ENCODE assay signal across 8 mouse cellular contexts in the genomic region with DNA sequence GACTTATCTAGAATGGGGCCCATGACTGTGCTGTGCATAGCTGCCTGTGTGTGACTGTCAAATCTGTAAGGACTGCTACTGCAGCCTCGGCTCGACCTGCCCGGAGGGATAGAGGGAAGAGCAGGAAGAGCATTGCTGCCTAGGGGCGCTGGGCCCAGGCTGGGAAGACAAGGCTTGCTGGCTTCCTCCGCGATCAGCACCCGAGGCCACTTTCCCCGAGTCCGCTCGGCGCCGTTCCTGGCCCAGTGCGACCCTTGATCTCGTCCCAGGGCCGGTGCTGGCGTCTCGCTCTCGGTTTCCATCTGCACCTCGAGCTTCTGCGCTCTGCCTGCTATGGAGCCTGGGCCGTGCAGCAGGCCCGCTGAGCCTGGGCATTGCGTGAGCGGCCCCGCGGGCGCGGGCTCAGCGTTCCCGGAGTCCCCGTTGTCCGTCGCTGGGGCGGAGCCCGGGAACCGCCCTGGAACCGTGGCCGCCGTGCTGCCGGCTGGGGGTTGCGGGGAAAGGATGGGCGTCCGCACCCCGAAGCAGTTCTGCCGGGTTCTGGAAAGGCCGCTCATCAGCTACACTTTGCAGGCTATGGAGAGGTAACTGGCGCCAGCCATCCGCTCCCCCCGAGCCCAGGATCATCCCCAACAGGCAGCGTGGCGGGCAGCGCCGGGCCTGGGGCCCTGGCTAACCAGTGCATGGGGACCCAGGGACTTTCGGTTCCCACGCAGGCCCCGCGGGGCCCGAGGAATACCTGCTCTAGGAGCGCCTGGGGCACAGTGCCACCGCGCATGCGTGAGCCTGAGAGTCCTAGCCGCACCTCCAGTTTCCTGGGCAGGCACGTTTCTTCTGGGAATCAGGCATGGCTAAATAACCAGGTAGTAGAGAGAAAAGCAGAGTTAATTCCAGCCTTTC. TPM values are rescaled to one million over a fixed set of nuclear protein-coding genes. Genes with fewer than 3 reads are reported as not detected.
A peak's percentile ranks its signal among the peaks of the same experiment; 100 is the strongest.
DNase-seq lines count a peak whose midpoint lies in the region; ATAC-seq and TF ChIP-seq lines count a peak whose summit lies in the region.

A gene (plus strand): TSS at position 10 of the 900 bp plus-strand sequence.
A gene (minus strand): TSS at position 741 of the 900 bp plus-strand sequence.

- peak within 1 kb of the TSS; percentile 88 for H3K4me2 ChIP-seq in forebrain, postnatal 0 days (ENCODE audit: low read depth)
- H3K4me2 ChIP-seq in neural tube, embryonic 15.5 days, result peak within 1 kb of the TSS; percentile 85

- H3K79me2 ChIP-seq in MEL (ENCODE audit: control insufficient read depth, insufficient read depth, low read length, poor library complexity), result peaks cover 5% of the 10 kb centered on the region; the same call in 1 of the 2 replicates

- no peak for TF ChIP-seq RAD21 in MEL (IDR thresholded peaks at IDR 0.05; ENCODE audit: low read depth, low read length)

- H3K27ac ChIP-seq in MEL (ENCODE audit: control insufficient read depth, low read depth, low read length), result peak within 1 kb of the TSS; percentile 66
- H3K27ac ChIP-seq in forebrain, postnatal 0 days (ENCODE audit: low read depth, low read length), result peak within 1 kb of the TSS; percentile 97
- H3K27ac ChIP-seq in layer of hippocampus, adult 2 months, result peak within 1 kb of the TSS; percentile 99
- H3K27ac ChIP-seq in neural tube, embryonic 15.5 days (replicated peaks), result peak within 1 kb of the TSS; percentile 95

- peak; percentile 88 for DNase-seq in MEL (ENCODE audit: low read depth, low spot score)
- DNase-seq in cerebellum, adult 11-12 months, result peak; percentile 93
- DNase-seq in forebrain, postnatal 0 days, result peak; percentile 92
- DNase-seq in heart, postnatal 4 days, result peak; percentile 88
- DNase-seq in layer of hippocampus, adult 2 months (ENCODE audit: low spot score in 2 of 2), result peak; percentile 73 to 84
- peak; percentile 88 for DNase-seq in lung, adult 2 months
- DNase-seq in testis, postnatal 10 days (ENCODE audit: low spot score), result peak; percentile 90

- H3K4me1 ChIP-seq in MEL (ENCODE audit: control insufficient read depth in 1 of 2, insufficient read depth in 2 of 2, low read length in 2 of 2), result peaks cover 3 to 4% of the 10 kb centered on the region in 2 experiments
- peaks cover 3% of the 10 kb centered on the region; the same call in 1 of the 2 replicates for H3K4me1 ChIP-seq in forebrain, postnatal 0 days (ENCODE audit: insufficient read depth)
- H3K4me1 ChIP-seq in lung, adult 2 months (ENCODE audit: control insufficient read depth, insufficient read depth, low read length), result peaks cover 2% of the 10 kb centered on the region; the same call in 1 of the 2 replicates
- H3K4me1 ChIP-seq in neural tube, embryonic 15.5 days, result peaks cover 18% of the 10 kb centered on the region

- H3K36me3 ChIP-seq in MEL (ENCODE audit: control insufficient read depth in 1 of 2, insufficient read depth in 2 of 2, low read length in 2 of 2), result peaks cover 0 to 4% of the 10 kb centered on the region in 2 experiments; a peak in 2 of 4 replicates
- no peaks in the 10 kb centered on the region for H3K36me3 ChIP-seq in forebrain, postnatal 0 days (ENCODE audit: insufficient read depth)
- no peaks in the 10 kb centered on the region for H3K36me3 ChIP-seq in neural tube, embryonic 15.5 days

- no peak for TF ChIP-seq CTCF in MEL (IDR thresholded peaks at IDR 0.05 in 2 of 3, conservative IDR thresholded peaks at IDR 0.05 in 1 of 3; ENCODE audit: control insufficient read depth in 1 of 3, insufficient read depth in 1 of 3, low read depth in 2 of 3, low read length in 3 of 3, poor library complexity in 1 of 3, severe bottlenecking in 1 of 3)
- TF ChIP-seq CTCF in forebrain, postnatal 0 days (IDR thresholded peaks at IDR 0.05; ENCODE audit: low read depth), result peak; percentile 27; the same call in 1 of the 2 replicates
- no peak for TF ChIP-seq CTCF in layer of hippocampus, adult 2 months (conservative IDR thresholded peaks at IDR 0.05)
- no peak for TF ChIP-seq CTCF in lung, adult 2 months (IDR thresholded peaks at IDR 0.05; ENCODE audit: insufficient read depth, low read length)

- H3K9me3 ChIP-seq in MEL (replicated peaks; ENCODE audit: insufficient read depth, low read length), result no peaks in the 10 kb centered on the region
- no peaks in the 10 kb centered on the region for H3K9me3 ChIP-seq in forebrain, postnatal 0 days (ENCODE audit: low read length)
- no peaks in the 10 kb centered on the region for H3K9me3 ChIP-seq in neural tube, embryonic 15.5 days (replicated peaks)

- peak within 1 kb of the TSS; percentile 98 for H3K9ac ChIP-seq in MEL (ENCODE audit: control insufficient read depth, low read depth, low read length, poor library complexity, severe bottlenecking)
- peak within 1 kb of the TSS; percentile 100 for H3K9ac ChIP-seq in forebrain, postnatal 0 days
- H3K9ac ChIP-seq in neural tube, embryonic 15.5 days (replicated peaks), result peak within 1 kb of the TSS; percentile 88

- TF ChIP-seq EP300 in MEL (IDR thresholded peaks at IDR 0.05; ENCODE audit: low read depth in 1 of 2, low read length in 2 of 2), result no peak

- no peaks in the 10 kb centered on the region for H3K27me3 ChIP-seq in MEL (ENCODE audit: control insufficient read depth in 1 of 2, insufficient read depth in 2 of 2, low read length in 2 of 2)
- no peaks in the 10 kb centered on the region for H3K27me3 ChIP-seq in forebrain, postnatal 0 days (ENCODE audit: insufficient read depth, low read length)
- H3K27me3 ChIP-seq in neural tube, embryonic 15.5 days (replicated peaks), result no peaks in the 10 kb centered on the region

- peak; percentile 95 for ATAC-seq in forebrain, postnatal 0 days
- peak; percentile 95 for ATAC-seq in neural tube, embryonic 15.5 days (ENCODE audit: low FRiP score)

- peak within 1 kb of the TSS; percentile 93 to 96 for H3K4me3 ChIP-seq in MEL (ENCODE audit: control insufficient read depth in 1 of 2, insufficient read depth in 1 of 2, low read depth in 2 of 2, low read length in 2 of 2)
- peak within 1 kb of the TSS; percentile 53 for H3K4me3 ChIP-seq in forebrain, postnatal 0 days (ENCODE audit: low read depth, low read length)
- H3K4me3 ChIP-seq in layer of hippocampus, adult 2 months, result peak within 1 kb of the TSS; percentile 79
- peak within 1 kb of the TSS; percentile 84 for H3K4me3 ChIP-seq in lung, adult 2 months (replicated peaks; ENCODE audit: extremely low read depth, low read depth, low read length)
- peak within 1 kb of the TSS; percentile 53 for H3K4me3 ChIP-seq in neural tube, embryonic 15.5 days (replicated peaks)

- WGBS in forebrain, postnatal 0 days, result 2% methylated on average over 64 of the region's 64 CpGs
- under 1% methylated on average over 64 of the region's 64 CpGs for WGBS in lung, adult 2 months
- under 1% methylated on average over 63 of the region's 64 CpGs for WGBS in neural tube, embryonic 15.5 days

- peak; percentile 68 to 85 for TF ChIP-seq POLR2A in MEL (IDR thresholded peaks at IDR 0.05; ENCODE audit: control insufficient read depth in 1 of 2, insufficient read depth in 1 of 2, low read depth in 1 of 2, low read length in 2 of 2, poor library complexity in 1 of 2)
- peak; percentile 83; the same call in 1 of the 2 replicates for TF ChIP-seq POLR2A in lung, adult 2 months (IDR thresholded peaks at IDR 0.05; ENCODE audit: borderline replicate concordance, extremely low read depth, low read depth, low read length)

TF ChIP-seq in MEL, 35 proteins besides CTCF, POLR2A, EP300 and RAD21 (continues in another document):
- peak; percentile 90 for TF ChIP-seq NELFE (IDR thresholded peaks at IDR 0.05; ENCODE audit: low read depth, low read length)
- TF ChIP-seq MAX (IDR thresholded peaks at IDR 0.05; ENCODE audit: low read length), result peak; percentile 73
- TF ChIP-seq TBP (IDR thresholded peaks at IDR 0.05; ENCODE audit: low read depth, low read length), result peak; percentile 73; the same call in 1 of the 2 replicates
- TF ChIP-seq MXI1 (IDR thresholded peaks at IDR 0.05; ENCODE audit: low read depth, low read length), result peak; percentile 55; the same call in 1 of the 2 replicates
- no peak for TF ChIP-seq ZC3H11A (IDR thresholded peaks at IDR 0.05; ENCODE audit: low read depth, low read length)
- peak; percentile 34; the same call in 1 of the 2 replicates for TF ChIP-seq POLR2AphosphoS2 (IDR thresholded peaks at IDR 0.05; ENCODE audit: low read length)
- TF ChIP-seq UBTF (IDR thresholded peaks at IDR 0.05; ENCODE audit: borderline replicate concordance, insufficient read depth, low read depth, low read length), result peak; percentile 99
- TF ChIP-seq TCF12 (IDR thresholded peaks at IDR 0.05; ENCODE audit: low read depth, low read length), result peak; percentile 42
- no peak for TF ChIP-seq USF1 (IDR thresholded peaks at IDR 0.05; ENCODE audit: low read depth, low read length)
- TF ChIP-seq RCOR1 (IDR thresholded peaks at IDR 0.05; ENCODE audit: low read depth, low read length), result no peak; the same call in 1 of the 2 replicates
- TF ChIP-seq BHLHE40 (IDR thresholded peaks at IDR 0.05; ENCODE audit: borderline replicate concordance, low read depth, low read length), result peak; percentile 90
- 0 out of 2 replicates have a peak, but pooled peaks have one; percentile 53 for TF ChIP-seq HCFC1 (IDR thresholded peaks at IDR 0.05; ENCODE audit: low read depth, low read length)
- 0 out of 2 replicates have a peak, but pooled peaks have one; percentile 14 for TF ChIP-seq SIN3A (IDR thresholded peaks at IDR 0.05; ENCODE audit: low read length)

RNA-seq across cellular contexts. Expression of the first gene that starts in this region (rescaled TPM):
- 2.6 and 2.8 TPM in 2 replicates for total RNA-seq in MEL (2012; rRNA removed)
- 10 to 100 TPM in 1 of 2 experiments, 1 to 10 TPM in 1; 2.4 to 54.1 TPM for polyA plus RNA-seq in MEL (2012; ENCODE audit: insufficient read depth in 1 of 2, insufficient read length in 2 of 2, low read depth in 1 of 2, low replicate concordance in 2 of 2, missing spikeins in 1 of 2)
- total RNA-seq in forebrain, postnatal 0 days (2014; rRNA removed), result 10.3 and 12.4 TPM in 2 replicates
- 8.0 and 9.6 TPM in 2 replicates for polyA plus RNA-seq in forebrain, postnatal 0 days (2015; fragmentation: Nextera tagmentation; extraction: Ambion mirVana)
- total RNA-seq in heart, postnatal 4 days (2021), result 1 to 10 TPM; 9.3 to 9.5 TPM
- total RNA-seq in layer of hippocampus, adult 2 months (2021), result 10 to 100 TPM; 13.2 to 13.3 TPM
- polyA plus RNA-seq in lung, adult 2 months (2012; rRNA removed), result 1.8 TPM in 2 replicates
- polyA plus RNA-seq in neural tube, embryonic 15.5 days (2015; fragmentation: Nextera tagmentation; extraction: Ambion mirVana), result 15.3 and 15.7 TPM in 2 replicates

RNA-seq across cellular contexts. Expression of the second gene that starts in this region (rescaled TPM):
- 0.16 and 1.0 TPM in 2 replicates for total RNA-seq in MEL (2012; rRNA removed)
- under 1 TPM in 1 of 2 experiments, not detected in 1; 0.42 TPM for polyA plus RNA-seq in MEL (2012; ENCODE audit: insufficient read depth in 1 of 2, insufficient read length in 2 of 2, low read depth in 1 of 2, low replicate concordance in 2 of 2, missing spikeins in 1 of 2)
- total RNA-seq in forebrain, postnatal 0 days (2014; rRNA removed), result 1.1 and 2.9 TPM in 2 replicates
- polyA plus RNA-seq in forebrain, postnatal 0 days (2015; fragmentation: Nextera tagmentation; extraction: Ambion mirVana), result 1.4 and 2.4 TPM in 2 replicates
- 1 to 10 TPM; 1.1 to 1.5 TPM for total RNA-seq in heart, postnatal 4 days (2021)
- total RNA-seq in layer of hippocampus, adult 2 months (2021), result 1 to 10 TPM; 2.2 to 2.5 TPM
- 1.6 and 2.3 TPM in 2 replicates for polyA plus RNA-seq in lung, adult 2 months (2012; rRNA removed)
- polyA plus RNA-seq in neural tube, embryonic 15.5 days (2015; fragmentation: Nextera tagmentation; extraction: Ambion mirVana), result 1.8 and 3.1 TPM in 2 replicates

Comparison
In these comparisons a context has a peak if more than half of its experiments do, and no peak if none do; other contexts are left out.
1. Peak in every context shown above with its lines: DNase-seq, ATAC-seq, H3K4me3 ChIP-seq and H3K27ac ChIP-seq.